9 mouse cellular contexts compared by ENCODE assay signal in genomic region chr13:89779208-89779911, GRCm38 (mm10). TPM values are rescaled to one million over a fixed set of nuclear protein-coding genes. Genes with fewer than 3 reads are reported as not detected.
DNase-seq lines count a peak whose midpoint lies in the region; ATAC-seq lines count a peak whose summit lies in the region.
"Had no signal": no experiment of that assay in that cellular context is flagged by ENCODE, and none has a peak within 500 bp of the region (broad histone marks: within the 10 kb centered on the region; RNA-seq: fewer than 3 reads in every experiment).

No protein-coding gene starts in this region.

- H3K27ac ChIP-seq in kidney, embryonic 15.5 days: no peak overlapping the region
- H3K27ac ChIP-seq in limb, embryonic 11.5 days (replicated peaks; ENCODE audit: low read depth, low read length): no peak overlapping the region

- DNase-seq in urinary bladder, postnatal 14 days (ENCODE audit: low spot score): peak; percentile 74
- DNase-seq in urinary bladder, postnatal 10 days (ENCODE audit: low spot score): no peak
- peak; percentile 53 to 56 for DNase-seq in cerebellum, adult 18-20 months
- peak; percentile 7 to 86 for DNase-seq in frontal cortex, adult 2 months (ENCODE audit: extremely low spot score in 1 of 2, low spot score in 1 of 2)
- DNase-seq in limb, embryonic 11.5 days (ENCODE audit: low spot score): peak; percentile 79
- peak; percentile 29 for DNase-seq in ovary, postnatal 36 days (ENCODE audit: low spot score)

- no peak overlapping the region for H3K4me3 ChIP-seq in kidney, embryonic 15.5 days (replicated peaks)
- no peak overlapping the region for H3K4me3 ChIP-seq in limb, embryonic 11.5 days (ENCODE audit: low read depth, low read length)
- H3K4me3 ChIP-seq: myocyte had no signal

- WGBS in kidney, embryonic 15.5 days: 64% methylated on average over 7 of the region's 7 CpGs
- 57% methylated on average over 7 of the region's 7 CpGs for WGBS in limb, embryonic 11.5 days

- H3K4me2 ChIP-seq in kidney, embryonic 15.5 days: no peak overlapping the region
- H3K4me2 ChIP-seq in limb, embryonic 11.5 days (ENCODE audit: low read depth, severe bottlenecking): no peak overlapping the region

- H3K4me1 ChIP-seq in kidney, embryonic 15.5 days: no peaks in the 10 kb centered on the region
- no peaks in the 10 kb centered on the region for H3K4me1 ChIP-seq in limb, embryonic 11.5 days (ENCODE audit: control insufficient read depth, insufficient read depth, low read length)

- H3K9me3 ChIP-seq in kidney, embryonic 15.5 days (replicated peaks): no peaks in the 10 kb centered on the region
- H3K9me3 ChIP-seq in limb, embryonic 11.5 days (ENCODE audit: control insufficient read depth, low read length): no peaks in the 10 kb centered on the region

- H3K27me3 ChIP-seq in kidney, embryonic 15.5 days: no peaks in the 10 kb centered on the region
- no peaks in the 10 kb centered on the region for H3K27me3 ChIP-seq in limb, embryonic 11.5 days (ENCODE audit: control insufficient read depth, insufficient read depth, low read length)

- no peaks in the 10 kb centered on the region for H3K36me3 ChIP-seq in kidney, embryonic 15.5 days
- no peaks in the 10 kb centered on the region for H3K36me3 ChIP-seq in limb, embryonic 11.5 days (ENCODE audit: control insufficient read depth, insufficient read depth, low read length)

- no peak overlapping the region for H3K9ac ChIP-seq in kidney, embryonic 15.5 days
- H3K9ac ChIP-seq in limb, embryonic 11.5 days (ENCODE audit: low read length): no peak overlapping the region

- ATAC-seq in kidney, embryonic 15.5 days (replicated peaks; ENCODE audit: low FRiP score): peak; percentile 62
- no peak for ATAC-seq in limb, embryonic 11.5 days (ENCODE audit: insufficient number of reproducible peaks, low FRiP score, low TSS enrichment, low read depth)
- no peak for ATAC-seq in erythroblast, adult 5-6 weeks (replicated peaks; ENCODE audit: low FRiP score, poor library complexity, severe bottlenecking)

RNA-seq across cellular contexts. Expression of gene Vcan, which starts 37.1 kb away (rescaled TPM):
- polyA plus RNA-seq in frontal cortex, adult 2 months (2012; rRNA removed): 10.9 and 18.4 TPM in 2 replicates
- polyA plus RNA-seq in kidney, embryonic 15.5 days (2015; fragmentation: Nextera tagmentation; extraction: Ambion mirVana): 73.2 and 73.8 TPM in 2 replicates
- 119 and 121 TPM in 2 replicates for polyA plus RNA-seq in limb, embryonic 11.5 days (2014; fragmentation: Nextera tagmentation; extraction: Ambion mirVana)
- 2.7 and 11.3 TPM in 2 replicates for total RNA-seq in erythroblast, adult 5-6 weeks (2015; ENCODE audit: low replicate concordance)
- total RNA-seq in erythroblast, adult 5-6 weeks (2017; ENCODE audit: low replicate concordance): 0.98 and 2.0 TPM in 2 replicates
